Mouse (Mus musculus) lung, postnatal 4 days (tissue): ENCODE measurements around the gene Galnt6.

Experiments used
- DNase-seq, 2 experiments: peaks; one replicate each; pipeline ENCODE4 v3.0.0; 2021

The Galnt6 gene

GRCm38 (mm10) chr15:100720066-100720465 lies 9.1 kb downstream of the Galnt6 start:
- DNase-seq = no peak

GRCm38 (mm10) chr15:100719217-100719616 lies 10.0 kb downstream of the Galnt6 start:
- no peak for DNase-seq

- no peak for DNase-seq
These were observed 10.6 kb downstream of the Galnt6 start for GRCm38 (mm10) chr15:100718572-100718971.

GRCm38 (mm10) chr15:100717933-100718332 lies 11.2 kb downstream of the Galnt6 start:
- DNase-seq = no peak

- DNase-seq = no peak
These were observed 13.7 kb downstream of the Galnt6 start for GRCm38 (mm10) chr15:100715399-100715993.

- DNase-seq = no peak
These were observed 14.7 kb downstream of the Galnt6 start for GRCm38 (mm10) chr15:100714470-100714869.

- DNase-seq = no peak
These were observed 18.3 kb downstream of the Galnt6 start for GRCm38 (mm10) chr15:100710838-100711237.

- DNase-seq = no peak
These were observed 20.6 kb downstream of the Galnt6 start for GRCm38 (mm10) chr15:100708433-100709078.

GRCm38 (mm10) chr15:100706226-100706625 lies 22.9 kb downstream of the Galnt6 start:
- peak; percentile 43 to 51 for DNase-seq

- no peak for DNase-seq
These were observed 23.8 kb downstream of the Galnt6 start for GRCm38 (mm10) chr15:100705376-100705775.

GRCm38 (mm10) chr15:100703913-100704312 lies 25.3 kb downstream of the Galnt6 start:
- DNase-seq = no peak

GRCm38 (mm10) chr15:100701856-100702255 lies 27.3 kb downstream of the Galnt6 start:
- no peak for DNase-seq

GRCm38 (mm10) chr15:100701108-100701507 lies 28.1 kb downstream of the Galnt6 start:
- DNase-seq = no peak

- DNase-seq = no peak
These were observed 28.8 kb downstream of the Galnt6 start for GRCm38 (mm10) chr15:100700424-100700823.

- no peak for DNase-seq
These were observed 29.8 kb downstream of the Galnt6 start for GRCm38 (mm10) chr15:100699386-100699785.

GRCm38 (mm10) chr15:100698078-100698477 lies 31.1 kb downstream of the Galnt6 start:
- no peak for DNase-seq

GRCm38 (mm10) chr15:100694406-100694805 lies 34.8 kb downstream of the Galnt6 start:
- DNase-seq = no peak

- no peak for DNase-seq
These were observed 37.2 kb downstream of the Galnt6 start for GRCm38 (mm10) chr15:100691990-100692389.

GRCm38 (mm10) chr15:100687430-100687971 lies 41.7 kb downstream of the Galnt6 start, which contains the start of gene Cela1:
Gene Cela1, minus strand, starts transcription at chr15:100687921.
- no peak for DNase-seq

GRCm38 (mm10) chr15:100686989-100687388 lies 42.2 kb downstream of the Galnt6 start:
- no peak for DNase-seq

GRCm38 (mm10) chr15:100686434-100686833 lies 42.7 kb downstream of the Galnt6 start:
- DNase-seq = no peak

- DNase-seq = no peak
These were observed 43.3 kb downstream of the Galnt6 start for GRCm38 (mm10) chr15:100685849-100686248.

- no peak for DNase-seq
These were observed 43.9 kb downstream of the Galnt6 start for GRCm38 (mm10) chr15:100685255-100685654.

GRCm38 (mm10) chr15:100684450-100684849 lies 44.7 kb downstream of the Galnt6 start:
- no peak for DNase-seq
